Mouse (Mus musculus): ENCODE data around the gene Syt2. TPM values are rescaled to one million over a fixed set of nuclear protein-coding genes. Genes with fewer than 3 reads are reported as not detected.

The Syt2 gene
- polyA plus RNA-seq, 1 experiment from 2014 or later, result 0.14 TPM

- Histone ChIP-seq H3K4me3 (ENCODE audit: low read depth, low read length) (peak overlapping the region; percentile 43), H3K4me2 (replicated peaks; ENCODE audit: low read depth, low read length) (peak overlapping the region; percentile 82; the same call in 1 of the 2 replicates)
Measured at GRCm38 (mm10) chr1:134645408-134646200, 873 bp upstream of the Syt2 start.

GRCm38 (mm10) chr1:134646963-134647282 lies 446 bp downstream of the Syt2 start:
- peaks cover 12% of the 10 kb centered on the region for H3K4me1 ChIP-seq (ENCODE audit: insufficient read depth, low read depth, low read length)
- peak overlapping the region; percentile 82 for H3K4me2 ChIP-seq (replicated peaks; ENCODE audit: low read depth, low read length)
- H3K27me3 ChIP-seq (replicated peaks; ENCODE audit: insufficient read depth, low read length), result peaks cover 46% of the 10 kb centered on the region
- under 1% methylated on average over 17 of the region's 28 CpGs for WGBS
- TF ChIP-seq EP300 (IDR thresholded peaks at IDR 0.05) (no peak), CTCF (IDR thresholded peaks at IDR 0.05) (no peak)
- H3K9me3 ChIP-seq (ENCODE audit: low read length), result no peaks in the 10 kb centered on the region
- no peak for ATAC-seq
- DNase-seq (ENCODE audit: low spot score), result no peak
- H3K9ac ChIP-seq (replicated peaks; ENCODE audit: low read depth), result no peak overlapping the region
- no peaks in the 10 kb centered on the region for H3K36me3 ChIP-seq (ENCODE audit: insufficient read depth, low read length)
- no peak overlapping the region for H3K27ac ChIP-seq (ENCODE audit: low read length)
- H3K4me3 ChIP-seq (ENCODE audit: low read depth, low read length), result peak overlapping the region; percentile 43

More at GRCm38 (mm10) chr1:134645408-134646200, 873 bp upstream of the Syt2 start:
- Histone ChIP-seq H3K9ac (replicated peaks; ENCODE audit: low read depth) (no peak overlapping the region), H3K27ac (ENCODE audit: low read length) (no peak overlapping the region), H3K9me3 (ENCODE audit: low read length) (no peaks in the 10 kb centered on the region), H3K36me3 (ENCODE audit: insufficient read depth, low read length) (no peaks in the 10 kb centered on the region), H3K27me3 (replicated peaks; ENCODE audit: insufficient read depth, low read length) (peaks cover 46% of the 10 kb centered on the region), H3K4me1 (ENCODE audit: insufficient read depth, low read depth, low read length) (peaks cover 12% of the 10 kb centered on the region)
- WGBS, result 13% methylated on average over 16 of the region's 16 CpGs
- TF ChIP-seq EP300 (IDR thresholded peaks at IDR 0.05) (no peak), CTCF (IDR thresholded peaks at IDR 0.05) (no peak)
- ATAC-seq, result no peak
- DNase-seq (ENCODE audit: low spot score), result no peak

- WGBS, result 37% methylated on average over 7 of the region's 7 CpGs
- Histone ChIP-seq H3K9me3 (ENCODE audit: low read length) (no peaks in the 10 kb centered on the region), H3K27ac (ENCODE audit: low read length) (no peak overlapping the region), H3K4me1 (ENCODE audit: insufficient read depth, low read depth, low read length) (peaks cover 12% of the 10 kb centered on the region), H3K9ac (replicated peaks; ENCODE audit: low read depth) (no peak overlapping the region), H3K27me3 (replicated peaks; ENCODE audit: insufficient read depth, low read length) (peaks cover 43% of the 10 kb centered on the region), H3K4me2 (replicated peaks; ENCODE audit: low read depth, low read length) (no peak overlapping the region), H3K4me3 (ENCODE audit: low read depth, low read length) (peak overlapping the region; percentile 43; the same call in 1 of the 2 replicates), H3K36me3 (ENCODE audit: insufficient read depth, low read length) (no peaks in the 10 kb centered on the region)
- DNase-seq (ENCODE audit: low spot score), result no peak
- ATAC-seq, result no peak
- TF ChIP-seq CTCF (IDR thresholded peaks at IDR 0.05) (no peak), EP300 (IDR thresholded peaks at IDR 0.05) (no peak)
Measured at GRCm38 (mm10) chr1:134647591-134647990, 1.1 kb downstream of the Syt2 start.

- Histone ChIP-seq H3K4me3 (ENCODE audit: low read depth, low read length) (no peak overlapping the region), H3K36me3 (ENCODE audit: insufficient read depth, low read length) (no peaks in the 10 kb centered on the region), H3K4me2 (replicated peaks; ENCODE audit: low read depth, low read length) (no peak overlapping the region), H3K27ac (ENCODE audit: low read length) (no peak overlapping the region), H3K9ac (replicated peaks; ENCODE audit: low read depth) (no peak overlapping the region), H3K4me1 (ENCODE audit: insufficient read depth, low read depth, low read length) (peaks cover 12% of the 10 kb centered on the region), H3K9me3 (ENCODE audit: low read length) (no peaks in the 10 kb centered on the region), H3K27me3 (replicated peaks; ENCODE audit: insufficient read depth, low read length) (peaks cover 47% of the 10 kb centered on the region)
- DNase-seq (ENCODE audit: low spot score), result no peak
- ATAC-seq, result no peak
- TF ChIP-seq CTCF (IDR thresholded peaks at IDR 0.05) (no peak), EP300 (IDR thresholded peaks at IDR 0.05) (no peak)
- WGBS, result 79% methylated on average over 5 of the region's 5 CpGs
Measured at GRCm38 (mm10) chr1:134650816-134651215, 4.3 kb downstream of the Syt2 start.

- H3K27me3 ChIP-seq (replicated peaks; ENCODE audit: insufficient read depth, low read length), result peaks cover 42% of the 10 kb centered on the region
- peak overlapping the region; percentile 32; the same call in 1 of the 2 replicates for H3K4me2 ChIP-seq (replicated peaks; ENCODE audit: low read depth, low read length)
- no peaks in the 10 kb centered on the region for H3K36me3 ChIP-seq (ENCODE audit: insufficient read depth, low read length)
- H3K27ac ChIP-seq (ENCODE audit: low read length), result no peak overlapping the region
- ATAC-seq, result peak; percentile 90; the same call in 1 of the 2 replicates
- DNase-seq (ENCODE audit: low spot score), result peak; percentile 78
- peaks cover 7% of the 10 kb centered on the region for H3K4me1 ChIP-seq (ENCODE audit: insufficient read depth, low read depth, low read length)
- TF ChIP-seq EP300 (IDR thresholded peaks at IDR 0.05) (no peak), CTCF (IDR thresholded peaks at IDR 0.05) (no peak)
- H3K9me3 ChIP-seq (ENCODE audit: low read length), result no peaks in the 10 kb centered on the region
- no peak overlapping the region for H3K4me3 ChIP-seq (ENCODE audit: low read depth, low read length)
- H3K9ac ChIP-seq (replicated peaks; ENCODE audit: low read depth), result no peak overlapping the region
- 27% methylated on average over 13 of the region's 13 CpGs for WGBS
Measured at GRCm38 (mm10) chr1:134651268-134651850, 4.9 kb downstream of the Syt2 start.

GRCm38 (mm10) chr1:134651851-134652398 lies 5.4 kb downstream of the Syt2 start:
- 36% methylated on average over 4 of the region's 4 CpGs for WGBS
- peaks cover 37% of the 10 kb centered on the region for H3K27me3 ChIP-seq (replicated peaks; ENCODE audit: insufficient read depth, low read length)

More at GRCm38 (mm10) chr1:134651851-134652398, 5.4 kb downstream of the Syt2 start:
- Histone ChIP-seq H3K4me3 (ENCODE audit: low read depth, low read length) (no peak overlapping the region), H3K9me3 (ENCODE audit: low read length) (no peaks in the 10 kb centered on the region), H3K27ac (ENCODE audit: low read length) (peak overlapping the region; percentile 20; the same call in 1 of the 2 replicates), H3K36me3 (ENCODE audit: insufficient read depth, low read length) (no peaks in the 10 kb centered on the region), H3K9ac (replicated peaks; ENCODE audit: low read depth) (no peak overlapping the region), H3K4me2 (replicated peaks; ENCODE audit: low read depth, low read length) (peak overlapping the region; percentile 32), H3K4me1 (ENCODE audit: insufficient read depth, low read depth, low read length) (peaks cover 2% of the 10 kb centered on the region; the same call in 1 of the 2 replicates)
- TF ChIP-seq CTCF (IDR thresholded peaks at IDR 0.05), result no peak
- ATAC-seq (peak; percentile 61), DNase-seq (ENCODE audit: low spot score) (no peak)

Measured in lung, postnatal 0 days (tissue).